Mouse (Mus musculus): ENCODE data around the gene Gm21680. TPM values are rescaled to one million over a fixed set of nuclear protein-coding genes. Genes with fewer than 3 reads are reported as not detected.
A peak's percentile ranks its signal among the peaks of the same experiment; 100 is the strongest.
"Not testable (repeated sequence)": the region's sequence is repeated elsewhere in the genome, so short reads cannot be mapped to it uniquely, and the experiment has no call there.

Gm21680 gene
- polyA plus RNA-seq (2014; fragmentation: Nextera tagmentation; extraction: Ambion mirVana) = 0.16 and 0.27 TPM in 2 replicates

GRCm38 (mm10) chr5:25972563-25972962, at the start of gene Gm21680:
Gene Gm21680, minus strand, starts transcription at chr5:25972663.
- H3K9ac ChIP-seq (ENCODE audit: low read depth, low read length); ATAC-seq (replicated peaks; ENCODE audit: insufficient number of reproducible peaks, low FRiP score, low TSS enrichment); H3K4me1 ChIP-seq (ENCODE audit: control insufficient read depth, insufficient read depth, low read length); H3K4me3 ChIP-seq (ENCODE audit: low read depth, low read length); H3K36me3 ChIP-seq (ENCODE audit: control insufficient read depth, insufficient read depth, low read length); H3K9me3 ChIP-seq (replicated peaks; ENCODE audit: control insufficient read depth, low read length); H3K4me2 ChIP-seq; H3K27ac ChIP-seq (ENCODE audit: low read depth, low read length); H3K27me3 ChIP-seq (ENCODE audit: control insufficient read depth, insufficient read depth, low read length): not testable (repeated sequence)
- no CpG with 5 or more reads among the region's 2 CpGs for WGBS (ENCODE audit: insufficient replicate concordance)

DNA sequence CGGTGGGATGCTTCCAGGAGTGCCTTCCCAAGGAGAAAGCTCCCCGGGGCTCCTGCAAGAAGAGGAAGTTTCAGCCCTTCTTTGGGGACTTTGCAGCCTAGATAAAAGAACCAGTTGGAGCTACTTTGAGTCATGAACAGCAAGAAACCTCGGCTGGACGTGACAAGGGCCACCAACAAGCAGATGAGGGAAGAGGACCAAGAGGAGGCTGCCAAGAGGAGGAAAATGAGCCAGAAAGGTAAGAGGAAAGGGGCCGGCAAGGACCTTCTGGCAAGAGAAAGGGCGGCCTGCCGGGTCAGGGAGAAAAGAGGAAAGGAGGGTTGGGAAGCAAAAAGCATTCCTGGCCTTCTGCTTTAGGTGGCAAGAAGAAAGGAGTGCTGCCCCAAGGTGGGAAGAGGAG, 35.2 kb upstream of the Gm21680 start:
- not testable (repeated sequence) for H3K27me3 ChIP-seq (ENCODE audit: control insufficient read depth, insufficient read depth, low read length); H3K27ac ChIP-seq (ENCODE audit: low read depth, low read length); H3K4me3 ChIP-seq (ENCODE audit: low read depth, low read length); H3K36me3 ChIP-seq (ENCODE audit: control insufficient read depth, insufficient read depth, low read length); H3K4me2 ChIP-seq; H3K4me1 ChIP-seq (ENCODE audit: control insufficient read depth, insufficient read depth, low read length); H3K9ac ChIP-seq (ENCODE audit: low read depth, low read length); H3K9me3 ChIP-seq (replicated peaks; ENCODE audit: control insufficient read depth, low read length)
- ATAC-seq (replicated peaks; ENCODE audit: insufficient number of reproducible peaks, low FRiP score, low TSS enrichment) = 0 out of 2 replicates have a peak, but pooled peaks have one; percentile 10
- 53% methylated on average over 5 of the region's 7 CpGs for WGBS (ENCODE audit: insufficient replicate concordance)

GRCm38 (mm10) chr5:26006937-26007695, 34.7 kb upstream of the Gm21680 start:
- Histone ChIP-seq H3K9ac (ENCODE audit: low read depth, low read length) (peak overlapping the region; percentile 40; the same call in 1 of the 2 replicates), H3K4me3 (ENCODE audit: low read depth, low read length) (peak overlapping the region; percentile 41), H3K4me2 (peak overlapping the region; percentile 76)
- H3K27me3 ChIP-seq (ENCODE audit: control insufficient read depth, insufficient read depth, low read length); H3K27ac ChIP-seq (ENCODE audit: low read depth, low read length); H3K4me1 ChIP-seq (ENCODE audit: control insufficient read depth, insufficient read depth, low read length); H3K36me3 ChIP-seq (ENCODE audit: control insufficient read depth, insufficient read depth, low read length); H3K9me3 ChIP-seq (replicated peaks; ENCODE audit: control insufficient read depth, low read length): not testable (repeated sequence)
- peak; percentile 80 for ATAC-seq (replicated peaks; ENCODE audit: insufficient number of reproducible peaks, low FRiP score, low TSS enrichment)
- WGBS (ENCODE audit: insufficient replicate concordance) = 18% methylated on average over 45 of the region's 45 CpGs

DNA sequence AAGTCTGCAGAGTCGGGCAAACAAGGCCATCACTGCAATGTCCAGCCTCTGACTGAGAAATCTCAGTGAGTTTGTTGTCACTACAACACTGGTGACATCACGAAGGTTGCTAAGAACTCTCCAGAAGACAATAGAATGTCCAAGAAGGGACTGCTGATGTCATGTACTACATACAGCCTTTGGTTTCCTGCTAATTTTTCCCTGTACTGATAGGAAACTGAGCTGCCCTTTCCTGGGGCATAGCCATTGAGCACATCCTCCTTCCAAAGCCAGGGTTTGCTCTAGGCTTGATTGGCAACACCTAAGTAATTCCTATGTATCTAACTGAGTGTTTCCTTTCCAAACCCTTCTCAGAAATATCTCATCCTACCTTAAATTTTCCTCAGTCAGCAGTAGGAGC, 32.2 kb upstream of the Gm21680 start, which contains the start of gene Gm1979:
Gene Gm1979 (minus strand): TSS at position 101 of the 400 bp plus-strand sequence.
- H3K27me3 ChIP-seq (ENCODE audit: control insufficient read depth, insufficient read depth, low read length); H3K27ac ChIP-seq (ENCODE audit: low read depth, low read length); H3K4me1 ChIP-seq (ENCODE audit: control insufficient read depth, insufficient read depth, low read length); H3K4me3 ChIP-seq (ENCODE audit: low read depth, low read length); H3K9ac ChIP-seq (ENCODE audit: low read depth, low read length); ATAC-seq (replicated peaks; ENCODE audit: insufficient number of reproducible peaks, low FRiP score, low TSS enrichment); H3K4me2 ChIP-seq; H3K9me3 ChIP-seq (replicated peaks; ENCODE audit: control insufficient read depth, low read length); H3K36me3 ChIP-seq (ENCODE audit: control insufficient read depth, insufficient read depth, low read length): not testable (repeated sequence)
- 70% methylated on average over 1 of the region's 2 CpGs for WGBS (ENCODE audit: insufficient replicate concordance)

GRCm38 (mm10) chr5:25988550-25988949, 16.1 kb upstream of the Gm21680 start, which contains the start of gene Gm21698:
Gene Gm21698, minus strand, starts transcription at chr5:25988650.
- not testable (repeated sequence) for H3K36me3 ChIP-seq (ENCODE audit: control insufficient read depth, insufficient read depth, low read length); H3K27ac ChIP-seq (ENCODE audit: low read depth, low read length); H3K9ac ChIP-seq (ENCODE audit: low read depth, low read length); ATAC-seq (replicated peaks; ENCODE audit: insufficient number of reproducible peaks, low FRiP score, low TSS enrichment); H3K27me3 ChIP-seq (ENCODE audit: control insufficient read depth, insufficient read depth, low read length); H3K4me1 ChIP-seq (ENCODE audit: control insufficient read depth, insufficient read depth, low read length); H3K4me3 ChIP-seq (ENCODE audit: low read depth, low read length); H3K9me3 ChIP-seq (replicated peaks; ENCODE audit: control insufficient read depth, low read length); H3K4me2 ChIP-seq
- WGBS (ENCODE audit: insufficient replicate concordance) = no CpG with 5 or more reads among the region's 3 CpGs

GRCm38 (mm10) chr5:25957050-25957449, 15.4 kb downstream of the Gm21680 start:
- not testable (repeated sequence) for H3K9me3 ChIP-seq (replicated peaks; ENCODE audit: control insufficient read depth, low read length); H3K4me1 ChIP-seq (ENCODE audit: control insufficient read depth, insufficient read depth, low read length); H3K36me3 ChIP-seq (ENCODE audit: control insufficient read depth, insufficient read depth, low read length); H3K9ac ChIP-seq (ENCODE audit: low read depth, low read length); H3K27ac ChIP-seq (ENCODE audit: low read depth, low read length); ATAC-seq (replicated peaks; ENCODE audit: insufficient number of reproducible peaks, low FRiP score, low TSS enrichment); H3K27me3 ChIP-seq (ENCODE audit: control insufficient read depth, insufficient read depth, low read length)
- 33% methylated on average over 15 of the region's 17 CpGs for WGBS (ENCODE audit: insufficient replicate concordance)
- Histone ChIP-seq H3K4me2 (peak overlapping the region; percentile 56), H3K4me3 (ENCODE audit: low read depth, low read length) (peak overlapping the region; percentile 27)

DNA sequence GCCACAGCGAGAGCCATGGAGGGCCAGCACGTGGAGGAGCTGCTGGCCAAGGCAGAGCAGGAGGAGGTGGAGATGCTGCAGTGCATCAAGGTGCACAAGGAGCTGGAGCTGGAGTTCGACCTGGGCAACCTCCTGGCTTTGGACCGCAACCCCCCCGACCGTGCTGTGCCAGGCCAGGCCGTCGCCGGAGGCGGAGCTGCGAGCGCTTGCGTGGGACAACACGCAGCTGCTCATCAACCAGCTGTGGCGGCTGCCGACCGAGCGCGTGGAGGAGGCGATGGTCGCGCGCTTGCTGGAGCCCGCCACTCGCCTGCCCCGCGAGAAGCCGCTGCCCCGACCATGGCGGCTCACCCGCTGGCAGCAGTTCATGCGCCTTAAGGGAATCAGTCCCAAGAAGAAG, 15.9 kb downstream of the Gm21680 start:
- peak overlapping the region; percentile 56 for H3K4me2 ChIP-seq
- peak overlapping the region; percentile 27 for H3K4me3 ChIP-seq (ENCODE audit: low read depth, low read length)
- ATAC-seq (replicated peaks; ENCODE audit: insufficient number of reproducible peaks, low FRiP score, low TSS enrichment); H3K27ac ChIP-seq (ENCODE audit: low read depth, low read length); H3K9ac ChIP-seq (ENCODE audit: low read depth, low read length); H3K36me3 ChIP-seq (ENCODE audit: control insufficient read depth, insufficient read depth, low read length); H3K4me1 ChIP-seq (ENCODE audit: control insufficient read depth, insufficient read depth, low read length); H3K27me3 ChIP-seq (ENCODE audit: control insufficient read depth, insufficient read depth, low read length); H3K9me3 ChIP-seq (replicated peaks; ENCODE audit: control insufficient read depth, low read length): not testable (repeated sequence)
- WGBS (ENCODE audit: insufficient replicate concordance) = 22% methylated on average over 30 of the region's 32 CpGs

- not testable (repeated sequence) for H3K9ac ChIP-seq (ENCODE audit: low read depth, low read length); H3K4me3 ChIP-seq (ENCODE audit: low read depth, low read length); H3K36me3 ChIP-seq (ENCODE audit: control insufficient read depth, insufficient read depth, low read length); H3K4me2 ChIP-seq; H3K9me3 ChIP-seq (replicated peaks; ENCODE audit: control insufficient read depth, low read length); H3K4me1 ChIP-seq (ENCODE audit: control insufficient read depth, insufficient read depth, low read length); H3K27ac ChIP-seq (ENCODE audit: low read depth, low read length); H3K27me3 ChIP-seq (ENCODE audit: control insufficient read depth, insufficient read depth, low read length); ATAC-seq (replicated peaks; ENCODE audit: insufficient number of reproducible peaks, low FRiP score, low TSS enrichment)
- WGBS (ENCODE audit: insufficient replicate concordance) = 57% methylated on average over 2 of the region's 2 CpGs
Observed at GRCm38 (mm10) chr5:25954317-25954716, 18.1 kb downstream of the Gm21680 start, which contains the start of gene Gm21671. Gene Gm21671, minus strand, starts transcription at chr5:25954417.

GRCm38 (mm10) chr5:25945391-25945790, 27.1 kb downstream of the Gm21680 start:
- H3K36me3 ChIP-seq (ENCODE audit: control insufficient read depth, insufficient read depth, low read length); H3K4me3 ChIP-seq (ENCODE audit: low read depth, low read length); ATAC-seq (replicated peaks; ENCODE audit: insufficient number of reproducible peaks, low FRiP score, low TSS enrichment); H3K9me3 ChIP-seq (replicated peaks; ENCODE audit: control insufficient read depth, low read length); H3K27ac ChIP-seq (ENCODE audit: low read depth, low read length); H3K4me2 ChIP-seq; H3K9ac ChIP-seq (ENCODE audit: low read depth, low read length); H3K4me1 ChIP-seq (ENCODE audit: control insufficient read depth, insufficient read depth, low read length); H3K27me3 ChIP-seq (ENCODE audit: control insufficient read depth, insufficient read depth, low read length): not testable (repeated sequence)
- 70% methylated on average over 2 of the region's 2 CpGs for WGBS (ENCODE audit: insufficient replicate concordance)

Data from heart, embryonic 11.5 days (tissue).